Mouse (Mus musculus): ENCODE data around the gene Hspb7. TPM values are rescaled to one million over a fixed set of nuclear protein-coding genes. Genes with fewer than 3 reads are reported as not detected.

The Hspb7 gene
- polyA plus RNA-seq, 1 experiment from 2014 or later: 0.12 TPM

DNA sequence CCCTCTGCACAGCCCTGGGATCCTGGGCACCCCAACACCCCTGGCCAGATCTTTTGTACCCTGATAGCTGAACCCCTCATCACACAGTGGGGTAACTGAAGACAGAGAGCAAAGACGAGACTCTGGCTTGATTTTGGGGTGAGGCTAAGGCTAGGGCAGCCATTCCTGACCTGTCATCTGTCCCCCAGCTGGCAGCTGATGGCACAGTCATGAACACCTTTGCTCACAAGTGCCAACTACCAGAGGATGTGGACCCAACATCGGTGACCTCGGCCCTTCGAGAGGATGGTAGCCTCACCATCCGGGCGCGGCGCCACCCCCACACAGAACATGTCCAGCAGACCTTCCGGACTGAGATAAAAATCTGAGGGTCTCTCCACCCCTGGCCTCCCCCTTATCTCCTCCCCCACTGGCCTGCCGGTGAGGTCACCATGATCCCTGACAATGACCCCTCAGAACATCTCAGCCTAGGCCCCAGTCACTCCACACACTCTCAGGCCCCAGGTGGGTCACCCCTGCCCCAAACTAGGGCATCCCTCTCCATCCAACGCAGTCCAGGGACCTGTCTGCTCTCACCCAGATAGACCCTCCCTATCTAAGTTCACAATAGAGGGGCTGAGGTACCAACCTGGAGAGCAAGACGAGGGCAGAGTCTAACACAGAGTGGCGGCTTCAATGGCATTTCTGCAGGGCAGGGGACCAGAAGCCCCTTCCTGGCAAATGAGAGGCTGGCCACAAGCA, 3.3 kb downstream of the Hspb7 start:
- Histone ChIP-seq H3K36me3 (ENCODE audit: control insufficient read depth, insufficient read depth, low read length) (no peaks in the 10 kb centered on the region), H3K4me3 (ENCODE audit: low read depth, low read length) (no peak overlapping the region), H3K4me2 (ENCODE audit: low read depth, low read length) (no peak overlapping the region), H3K27ac (ENCODE audit: low read depth, low read length) (no peak overlapping the region), H3K27me3 (ENCODE audit: control insufficient read depth, insufficient read depth, low read length) (no peaks in the 10 kb centered on the region), H3K4me1 (ENCODE audit: control insufficient read depth, insufficient read depth, low read length) (0 out of 2 replicates have a peak, but pooled peaks cover 2% of the 10 kb centered on the region), H3K9ac (replicated peaks; ENCODE audit: low read depth, low read length) (no peak overlapping the region), H3K9me3 (ENCODE audit: control insufficient read depth, low read length) (no peaks in the 10 kb centered on the region)
- 89% methylated on average over 13 of the region's 13 CpGs for WGBS
- no peak for ATAC-seq (ENCODE audit: low read depth)

DNA sequence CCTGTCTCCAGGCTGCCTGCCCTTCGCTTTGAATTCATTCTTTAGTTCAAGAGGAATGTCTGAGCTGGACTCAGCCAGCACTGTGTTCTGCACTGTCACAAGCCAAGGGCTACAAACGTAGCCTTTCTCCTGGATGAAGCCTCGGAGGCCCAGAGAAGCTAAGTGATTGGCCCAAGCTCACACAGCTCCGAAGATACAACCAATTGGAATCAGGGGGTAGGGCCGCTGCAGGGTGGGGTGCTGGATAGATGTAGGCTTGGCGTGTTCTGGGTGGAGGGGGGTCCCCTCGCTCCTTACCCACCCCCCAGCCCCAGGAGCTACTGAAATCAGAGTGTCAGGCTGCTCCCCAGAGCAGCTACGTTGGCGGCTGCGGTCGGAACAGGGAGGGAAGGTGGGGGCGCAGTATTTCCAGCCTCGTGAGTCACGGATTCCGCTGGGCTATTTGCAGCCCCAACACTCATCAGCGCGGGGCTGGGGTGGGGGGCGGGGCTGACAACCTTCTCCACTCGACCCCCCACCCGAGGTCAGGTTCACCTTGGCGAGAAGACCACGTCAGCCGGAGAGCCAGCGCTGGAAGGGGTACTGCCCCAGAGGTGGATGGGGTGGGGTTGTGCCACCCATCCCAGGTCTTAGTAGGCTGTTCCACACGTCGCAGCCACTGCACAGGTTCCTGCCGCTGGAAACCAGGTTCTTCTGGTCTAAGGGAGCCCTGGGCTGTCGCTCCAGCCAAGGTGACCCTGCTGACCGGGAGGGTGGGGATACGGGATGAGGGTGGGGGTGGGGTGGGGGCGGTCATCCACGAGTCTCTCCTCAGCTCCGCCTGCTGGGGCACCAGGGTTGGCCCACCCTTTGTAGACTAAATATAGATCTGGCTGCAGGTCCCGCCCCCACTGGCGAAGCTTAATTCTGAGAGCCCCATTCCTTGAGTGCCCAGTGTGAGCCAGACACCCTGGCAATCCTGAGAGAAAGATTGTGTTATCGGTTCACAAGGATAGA, 5.2 kb downstream of the Hspb7 start:
- Histone ChIP-seq H3K27me3 (ENCODE audit: control insufficient read depth, insufficient read depth, low read length) (no peaks in the 10 kb centered on the region), H3K27ac (ENCODE audit: low read depth, low read length) (no peak overlapping the region), H3K4me2 (ENCODE audit: low read depth, low read length) (peak overlapping the region; percentile 82), H3K9me3 (ENCODE audit: control insufficient read depth, low read length) (no peaks in the 10 kb centered on the region), H3K9ac (replicated peaks; ENCODE audit: low read depth, low read length) (peak overlapping the region; percentile 63), H3K4me3 (ENCODE audit: low read depth, low read length) (peak overlapping the region; percentile 42), H3K36me3 (ENCODE audit: control insufficient read depth, insufficient read depth, low read length) (no peaks in the 10 kb centered on the region), H3K4me1 (ENCODE audit: control insufficient read depth, insufficient read depth, low read length) (0 out of 2 replicates have a peak, but pooled peaks cover 2% of the 10 kb centered on the region)
- ATAC-seq (ENCODE audit: low read depth): peak; percentile 92
- WGBS: 3% methylated on average over 36 of the region's 36 CpGs

GRCm38 (mm10) chr4:141426796-141427745, 6.5 kb downstream of the Hspb7 start:
- Histone ChIP-seq H3K9me3 (ENCODE audit: control insufficient read depth, low read length) (no peaks in the 10 kb centered on the region), H3K27ac (ENCODE audit: low read depth, low read length) (no peak overlapping the region), H3K4me2 (ENCODE audit: low read depth, low read length) (no peak overlapping the region), H3K9ac (replicated peaks; ENCODE audit: low read depth, low read length) (no peak overlapping the region), H3K27me3 (ENCODE audit: control insufficient read depth, insufficient read depth, low read length) (no peaks in the 10 kb centered on the region), H3K4me1 (ENCODE audit: control insufficient read depth, insufficient read depth, low read length) (0 out of 2 replicates have a peak, but pooled peaks cover 2% of the 10 kb centered on the region), H3K4me3 (ENCODE audit: low read depth, low read length) (no peak overlapping the region), H3K36me3 (ENCODE audit: control insufficient read depth, insufficient read depth, low read length) (no peaks in the 10 kb centered on the region)
- 81% methylated on average over 10 of the region's 10 CpGs for WGBS
- no peak for ATAC-seq (ENCODE audit: low read depth)

GRCm38 (mm10) chr4:141427921-141428320, 7.3 kb downstream of the Hspb7 start:
- H3K27me3 ChIP-seq (ENCODE audit: control insufficient read depth, insufficient read depth, low read length): no peaks in the 10 kb centered on the region
- no peak for ATAC-seq (ENCODE audit: low read depth)
- no peaks in the 10 kb centered on the region for H3K9me3 ChIP-seq (ENCODE audit: control insufficient read depth, low read length)
- 88% methylated on average over 13 of the region's 13 CpGs for WGBS
- H3K9ac ChIP-seq (replicated peaks; ENCODE audit: low read depth, low read length): no peak overlapping the region
- H3K4me2 ChIP-seq (ENCODE audit: low read depth, low read length): no peak overlapping the region
- H3K27ac ChIP-seq (ENCODE audit: low read depth, low read length): no peak overlapping the region
- H3K36me3 ChIP-seq (ENCODE audit: control insufficient read depth, insufficient read depth, low read length): no peaks in the 10 kb centered on the region
- no peak overlapping the region for H3K4me3 ChIP-seq (ENCODE audit: low read depth, low read length)
- 0 out of 2 replicates have a peak, but pooled peaks cover 2% of the 10 kb centered on the region for H3K4me1 ChIP-seq (ENCODE audit: control insufficient read depth, insufficient read depth, low read length)

DNA sequence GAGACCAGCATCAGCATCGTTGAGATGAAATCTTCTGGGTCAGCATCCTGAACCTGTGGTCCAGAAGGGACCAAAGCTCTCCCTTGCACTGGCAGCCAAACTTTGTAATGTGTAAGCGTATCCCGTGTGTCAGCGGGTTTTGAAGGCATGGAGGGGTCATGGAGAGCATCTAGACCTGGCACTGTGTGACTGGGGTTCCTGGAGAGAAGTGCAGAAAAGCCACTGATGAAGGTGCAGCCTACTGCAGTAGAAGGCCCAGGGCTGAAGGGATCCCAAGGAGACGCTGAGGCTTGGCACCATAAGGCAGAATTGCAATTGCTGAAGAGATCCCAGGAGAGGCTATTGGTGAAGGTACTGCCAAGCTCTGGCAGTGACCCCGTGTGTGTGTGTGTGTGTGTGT, 8.8 kb downstream of the Hspb7 start:
- no peak for ATAC-seq (ENCODE audit: low read depth)
- 75% methylated on average over 6 of the region's 6 CpGs for WGBS
- Histone ChIP-seq H3K4me2 (ENCODE audit: low read depth, low read length) (no peak overlapping the region), H3K4me3 (ENCODE audit: low read depth, low read length) (no peak overlapping the region), H3K27ac (ENCODE audit: low read depth, low read length) (no peak overlapping the region), H3K9ac (replicated peaks; ENCODE audit: low read depth, low read length) (no peak overlapping the region), H3K36me3 (ENCODE audit: control insufficient read depth, insufficient read depth, low read length) (no peaks in the 10 kb centered on the region), H3K4me1 (ENCODE audit: control insufficient read depth, insufficient read depth, low read length) (0 out of 2 replicates have a peak, but pooled peaks cover 2% of the 10 kb centered on the region), H3K27me3 (ENCODE audit: control insufficient read depth, insufficient read depth, low read length) (no peaks in the 10 kb centered on the region), H3K9me3 (ENCODE audit: control insufficient read depth, low read length) (no peaks in the 10 kb centered on the region)

DNA sequence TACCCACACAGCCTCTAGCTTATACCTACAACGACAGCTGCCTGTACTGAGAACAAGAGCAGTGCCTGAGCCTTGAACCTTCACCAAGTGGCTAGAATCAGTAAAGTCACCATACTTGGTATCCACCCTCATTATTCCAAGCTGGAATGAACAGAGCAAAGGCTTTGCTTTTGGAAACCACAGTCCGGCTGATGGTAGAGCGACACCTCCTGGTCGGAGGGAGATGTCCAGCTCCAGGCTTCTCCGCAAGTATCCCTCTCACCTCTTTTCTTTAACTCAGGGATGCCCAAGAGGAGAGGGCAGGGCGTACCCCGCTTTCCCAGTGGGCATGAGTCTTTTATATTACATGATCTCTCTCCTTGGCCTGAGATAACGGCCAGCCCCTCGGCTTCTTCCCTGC, 9.3 kb downstream of the Hspb7 start:
- H3K9me3 ChIP-seq (ENCODE audit: control insufficient read depth, low read length): no peaks in the 10 kb centered on the region
- no peak for ATAC-seq (ENCODE audit: low read depth)
- WGBS: 52% methylated on average over 9 of the region's 9 CpGs

GRCm38 (mm10) chr4:141430997-141431396, 10.4 kb downstream of the Hspb7 start:
- no peak for ATAC-seq (ENCODE audit: low read depth)
- WGBS: 43% methylated on average over 9 of the region's 9 CpGs

More for the DNA sequence above, 9.3 kb downstream of the Hspb7 start:
- Histone ChIP-seq H3K27me3 (ENCODE audit: control insufficient read depth, insufficient read depth, low read length) (no peaks in the 10 kb centered on the region), H3K4me3 (ENCODE audit: low read depth, low read length) (no peak overlapping the region), H3K4me2 (ENCODE audit: low read depth, low read length) (no peak overlapping the region), H3K27ac (ENCODE audit: low read depth, low read length) (no peak overlapping the region), H3K9ac (replicated peaks; ENCODE audit: low read depth, low read length) (no peak overlapping the region), H3K4me1 (ENCODE audit: control insufficient read depth, insufficient read depth, low read length) (0 out of 2 replicates have a peak, but pooled peaks cover 2% of the 10 kb centered on the region), H3K36me3 (ENCODE audit: control insufficient read depth, insufficient read depth, low read length) (no peaks in the 10 kb centered on the region)

DNA sequence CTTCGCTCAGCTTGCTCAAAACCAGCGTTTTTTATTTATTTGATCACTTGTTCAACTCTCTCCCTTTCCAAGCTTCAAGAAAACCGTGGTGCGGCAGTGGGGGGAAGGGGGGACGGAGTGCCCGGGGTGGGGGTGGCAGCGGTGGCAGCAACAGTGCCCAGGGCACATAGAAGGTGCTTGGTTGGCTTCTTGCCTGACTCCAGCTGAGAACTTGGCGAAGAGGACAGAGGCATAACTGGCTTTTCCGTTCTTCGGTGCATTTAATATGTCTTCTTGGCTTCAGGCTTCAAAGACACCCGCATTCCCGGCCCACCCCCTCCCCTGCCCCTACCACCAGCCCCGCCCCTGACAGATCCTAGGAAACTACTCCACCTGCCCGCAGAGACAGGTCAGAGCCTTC, 12.1 kb downstream of the Hspb7 start:
- 68% methylated on average over 14 of the region's 14 CpGs for WGBS
- ATAC-seq (ENCODE audit: low read depth): no peak
- Histone ChIP-seq H3K4me3 (ENCODE audit: low read depth, low read length) (no peak overlapping the region), H3K36me3 (ENCODE audit: control insufficient read depth, insufficient read depth, low read length) (no peaks in the 10 kb centered on the region), H3K27ac (ENCODE audit: low read depth, low read length) (no peak overlapping the region), H3K27me3 (ENCODE audit: control insufficient read depth, insufficient read depth, low read length) (no peaks in the 10 kb centered on the region), H3K9me3 (ENCODE audit: control insufficient read depth, low read length) (no peaks in the 10 kb centered on the region), H3K4me1 (ENCODE audit: control insufficient read depth, insufficient read depth, low read length) (no peaks in the 10 kb centered on the region), H3K9ac (replicated peaks; ENCODE audit: low read depth, low read length) (no peak overlapping the region), H3K4me2 (ENCODE audit: low read depth, low read length) (no peak overlapping the region)

More at GRCm38 (mm10) chr4:141430997-141431396, 10.4 kb downstream of the Hspb7 start:
- Histone ChIP-seq H3K36me3 (ENCODE audit: control insufficient read depth, insufficient read depth, low read length) (no peaks in the 10 kb centered on the region), H3K4me1 (ENCODE audit: control insufficient read depth, insufficient read depth, low read length) (no peaks in the 10 kb centered on the region), H3K9me3 (ENCODE audit: control insufficient read depth, low read length) (no peaks in the 10 kb centered on the region), H3K9ac (replicated peaks; ENCODE audit: low read depth, low read length) (no peak overlapping the region), H3K27ac (ENCODE audit: low read depth, low read length) (no peak overlapping the region), H3K27me3 (ENCODE audit: control insufficient read depth, insufficient read depth, low read length) (no peaks in the 10 kb centered on the region), H3K4me2 (ENCODE audit: low read depth, low read length) (no peak overlapping the region), H3K4me3 (ENCODE audit: low read depth, low read length) (no peak overlapping the region)

Data from neural tube, embryonic 14.5 days (tissue).